Mouse (Mus musculus): ENCODE data around the gene Kif26b. TPM values are rescaled to one million over a fixed set of nuclear protein-coding genes. Genes with fewer than 3 reads are reported as not detected.
A peak's percentile ranks its signal among the peaks of the same experiment; 100 is the strongest.

Gene Kif26b
- polyA plus RNA-seq, 1 experiment from 2014 or later, result 2.9 TPM

DNA sequence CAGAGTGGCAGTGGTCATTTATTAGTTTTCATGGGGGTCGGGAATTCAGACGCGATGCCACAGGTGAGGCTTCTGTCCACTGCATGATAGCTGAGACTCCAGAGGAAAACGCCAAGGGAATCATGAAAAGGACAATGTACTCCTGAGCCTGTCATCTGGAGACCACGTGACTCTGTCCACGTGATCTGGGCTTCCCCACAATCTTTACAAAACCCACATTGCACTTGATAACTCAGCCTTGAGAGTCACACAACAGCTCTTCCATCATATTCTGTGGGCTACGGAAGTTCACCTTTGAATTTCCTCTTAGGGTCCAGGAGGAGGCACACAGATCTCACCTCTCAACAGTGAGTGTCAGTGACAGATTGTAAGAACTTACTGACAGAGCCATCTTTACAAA lies 290.1 kb downstream of the Kif26b start:
- no peak for ATAC-seq
- no peak overlapping the region for H3K9ac ChIP-seq
- H3K36me3 ChIP-seq (ENCODE audit: poor library complexity, severe bottlenecking), result no peaks in the 10 kb centered on the region
- H3K4me1 ChIP-seq, result peaks cover 32% of the 10 kb centered on the region
- H3K4me3 ChIP-seq, result no peak overlapping the region
- WGBS, result 93% methylated on average over 7 of the region's 7 CpGs
- no peak overlapping the region for H3K4me2 ChIP-seq
- H3K9me3 ChIP-seq (replicated peaks), result no peaks in the 10 kb centered on the region
- no peak overlapping the region for H3K27ac ChIP-seq
- H3K27me3 ChIP-seq, result no peaks in the 10 kb centered on the region

DNA sequence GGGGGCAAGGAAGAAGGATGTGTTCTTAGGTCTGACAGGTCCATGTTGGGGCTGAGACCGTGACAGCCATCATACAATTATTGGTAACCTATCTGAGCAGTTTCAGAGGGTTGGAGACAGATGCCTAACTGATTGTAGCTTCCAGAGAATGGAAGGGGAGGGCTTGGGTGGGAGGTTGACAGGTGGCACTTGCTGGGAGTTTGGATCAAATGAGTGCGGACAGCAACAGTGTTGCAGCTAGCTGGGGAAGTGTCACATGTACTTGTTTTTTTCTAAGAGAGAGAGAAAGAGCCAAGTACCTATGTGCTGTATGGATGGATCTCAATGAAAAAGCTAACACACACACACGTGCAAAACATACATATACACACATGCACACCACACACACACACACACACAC lies 291.2 kb downstream of the Kif26b start:
- Histone ChIP-seq H3K27me3 (no peaks in the 10 kb centered on the region), H3K9ac (no peak overlapping the region), H3K4me3 (no peak overlapping the region), H3K36me3 (ENCODE audit: poor library complexity, severe bottlenecking) (no peaks in the 10 kb centered on the region), H3K27ac (no peak overlapping the region), H3K4me1 (peaks cover 32% of the 10 kb centered on the region), H3K9me3 (replicated peaks) (no peaks in the 10 kb centered on the region), H3K4me2 (no peak overlapping the region)
- WGBS, result 75% methylated on average over 3 of the region's 3 CpGs
- no peak for ATAC-seq

GRCm38 (mm10) chr1:178820556-178821435 lies 291.9 kb downstream of the Kif26b start:
- Histone ChIP-seq H3K27me3 (no peaks in the 10 kb centered on the region), H3K4me3 (no peak overlapping the region), H3K27ac (peak overlapping the region; percentile 74), H3K9ac (no peak overlapping the region), H3K9me3 (replicated peaks) (no peaks in the 10 kb centered on the region), H3K4me1 (peaks cover 38% of the 10 kb centered on the region), H3K36me3 (ENCODE audit: poor library complexity, severe bottlenecking) (no peaks in the 10 kb centered on the region), H3K4me2 (peak overlapping the region; percentile 29)
- 31% methylated on average over 14 of the region's 14 CpGs for WGBS
- peak; percentile 93 for ATAC-seq

DNA sequence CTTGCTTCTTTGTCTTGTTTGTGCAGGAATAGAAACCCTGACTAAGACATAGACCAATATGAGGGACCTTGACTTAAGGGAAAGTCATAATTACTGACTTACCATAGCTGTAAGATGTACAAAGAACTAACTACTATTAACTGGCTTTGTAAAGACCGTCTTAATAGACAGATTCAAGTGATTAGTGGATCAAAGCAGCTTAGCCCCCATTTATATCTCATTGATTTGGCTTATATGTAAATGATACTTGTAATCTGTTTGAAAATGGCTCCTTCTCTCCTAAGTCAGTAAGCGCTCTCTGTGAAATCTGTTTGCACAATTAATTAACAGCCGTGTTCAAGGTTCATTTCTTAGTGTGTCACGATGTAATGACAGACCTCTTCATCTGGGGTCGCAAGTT lies 295.9 kb downstream of the Kif26b start:
- H3K27me3 ChIP-seq, result no peaks in the 10 kb centered on the region
- H3K9ac ChIP-seq, result no peak overlapping the region
- H3K36me3 ChIP-seq (ENCODE audit: poor library complexity, severe bottlenecking), result no peaks in the 10 kb centered on the region
- no peak overlapping the region for H3K27ac ChIP-seq
- 37% methylated on average over 5 of the region's 5 CpGs for WGBS
- peaks cover 44% of the 10 kb centered on the region for H3K4me1 ChIP-seq
- H3K4me2 ChIP-seq, result no peak overlapping the region
- no peaks in the 10 kb centered on the region for H3K9me3 ChIP-seq (replicated peaks)
- ATAC-seq, result no peak
- H3K4me3 ChIP-seq, result no peak overlapping the region

DNA sequence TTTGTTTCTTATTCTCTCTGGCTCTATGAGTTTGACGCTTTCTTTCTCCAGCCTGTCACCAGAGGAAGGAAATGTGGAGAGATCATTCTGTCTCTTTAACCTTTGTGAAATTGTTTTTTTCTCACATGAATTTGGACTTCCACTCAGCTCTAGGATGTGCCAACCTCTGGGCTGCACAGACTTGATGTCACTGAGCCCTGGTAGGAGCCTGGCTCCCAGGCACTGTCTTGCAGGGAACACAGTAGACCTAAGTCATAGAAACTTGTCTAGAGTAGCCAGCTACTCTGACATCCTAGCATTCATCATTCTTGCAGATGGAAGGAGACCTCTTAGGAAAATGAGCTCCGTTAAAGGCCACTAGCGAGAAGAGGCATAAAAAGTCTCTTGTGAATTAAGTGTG lies 298.3 kb downstream of the Kif26b start:
- 88% methylated on average over 3 of the region's 3 CpGs for WGBS
- peaks cover 22% of the 10 kb centered on the region for H3K4me1 ChIP-seq
- no peaks in the 10 kb centered on the region for H3K27me3 ChIP-seq
- no peaks in the 10 kb centered on the region for H3K9me3 ChIP-seq (replicated peaks)
- H3K4me3 ChIP-seq, result no peak overlapping the region
- no peak overlapping the region for H3K4me2 ChIP-seq
- H3K27ac ChIP-seq, result no peak overlapping the region
- no peak overlapping the region for H3K9ac ChIP-seq
- H3K36me3 ChIP-seq (ENCODE audit: poor library complexity, severe bottlenecking), result no peaks in the 10 kb centered on the region
- ATAC-seq, result no peak

GRCm38 (mm10) chr1:178829456-178829855 lies 300.5 kb downstream of the Kif26b start:
- H3K9ac ChIP-seq, result no peak overlapping the region
- no peaks in the 10 kb centered on the region for H3K9me3 ChIP-seq (replicated peaks)
- no peak overlapping the region for H3K4me2 ChIP-seq
- 0 out of 2 replicates have a peak, but pooled peaks have one; percentile 48 for ATAC-seq
- H3K36me3 ChIP-seq (ENCODE audit: poor library complexity, severe bottlenecking), result no peaks in the 10 kb centered on the region
- no peak overlapping the region for H3K27ac ChIP-seq
- H3K4me3 ChIP-seq, result no peak overlapping the region
- 65% methylated on average over 4 of the region's 4 CpGs for WGBS
- peaks cover 25% of the 10 kb centered on the region for H3K4me1 ChIP-seq
- H3K27me3 ChIP-seq, result no peaks in the 10 kb centered on the region

DNA sequence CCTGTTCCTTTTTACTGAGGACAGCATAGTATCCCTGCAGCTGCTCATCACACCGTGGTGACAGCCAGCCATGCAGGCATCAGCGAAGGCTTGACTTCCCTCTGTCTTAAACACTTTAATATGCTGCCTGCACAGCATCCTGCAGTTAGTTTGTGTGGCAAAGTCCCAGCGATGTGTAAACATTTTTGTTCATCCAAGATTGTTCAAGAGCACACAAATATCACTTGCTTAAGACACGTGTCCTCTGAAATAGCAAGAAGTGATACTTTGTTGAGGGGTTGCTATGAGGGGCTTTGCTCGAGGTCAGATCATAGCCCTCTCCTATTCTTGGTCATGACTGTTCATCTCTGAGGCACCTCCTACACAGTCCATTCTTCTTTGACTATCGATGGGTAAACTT lies 303.6 kb downstream of the Kif26b start:
- no peaks in the 10 kb centered on the region for H3K27me3 ChIP-seq
- no peak overlapping the region for H3K27ac ChIP-seq
- ATAC-seq, result no peak
- H3K4me2 ChIP-seq, result no peak overlapping the region
- no peak overlapping the region for H3K9ac ChIP-seq
- no peaks in the 10 kb centered on the region for H3K9me3 ChIP-seq (replicated peaks)
- H3K4me1 ChIP-seq, result peaks cover 15% of the 10 kb centered on the region
- 78% methylated on average over 6 of the region's 6 CpGs for WGBS
- H3K36me3 ChIP-seq (ENCODE audit: poor library complexity, severe bottlenecking), result no peaks in the 10 kb centered on the region
- H3K4me3 ChIP-seq, result no peak overlapping the region

GRCm38 (mm10) chr1:178835805-178836204 lies 306.9 kb downstream of the Kif26b start:
- Histone ChIP-seq H3K36me3 (ENCODE audit: poor library complexity, severe bottlenecking) (no peaks in the 10 kb centered on the region), H3K4me2 (no peak overlapping the region), H3K4me1 (peaks cover 15% of the 10 kb centered on the region), H3K27ac (no peak overlapping the region), H3K9ac (no peak overlapping the region), H3K9me3 (replicated peaks) (no peaks in the 10 kb centered on the region), H3K27me3 (no peaks in the 10 kb centered on the region), H3K4me3 (no peak overlapping the region)
- no peak for ATAC-seq
- 85% methylated on average over 9 of the region's 9 CpGs for WGBS

DNA sequence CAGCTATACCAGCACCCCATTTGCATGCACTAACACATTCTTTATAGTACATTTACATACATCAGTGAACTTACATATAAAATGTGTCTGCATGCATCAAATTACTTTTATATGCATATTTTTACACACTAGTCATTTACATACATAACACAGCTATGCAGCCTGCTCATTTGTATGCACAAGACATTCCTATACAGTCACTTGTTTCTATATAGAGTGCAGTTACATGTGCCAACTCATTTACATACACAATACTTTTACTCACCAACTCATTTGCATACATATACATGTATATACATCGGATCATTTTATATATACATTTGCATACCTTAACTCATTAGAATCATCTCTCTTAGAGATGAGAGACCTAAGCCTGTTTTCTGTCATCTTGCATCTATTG lies 308.1 kb downstream of the Kif26b start:
- H3K36me3 ChIP-seq (ENCODE audit: poor library complexity, severe bottlenecking), result no peaks in the 10 kb centered on the region
- no peak overlapping the region for H3K27ac ChIP-seq
- ATAC-seq, result no peak
- H3K9ac ChIP-seq, result no peak overlapping the region
- H3K4me2 ChIP-seq, result no peak overlapping the region
- WGBS, result 40% methylated on average over 1 of the region's 1 CpGs
- no peaks in the 10 kb centered on the region for H3K27me3 ChIP-seq
- peaks cover 15% of the 10 kb centered on the region for H3K4me1 ChIP-seq
- no peaks in the 10 kb centered on the region for H3K9me3 ChIP-seq (replicated peaks)
- H3K4me3 ChIP-seq, result no peak overlapping the region

- H3K9ac ChIP-seq, result no peak overlapping the region
- no peak overlapping the region for H3K4me2 ChIP-seq
- ATAC-seq, result no peak
- H3K27ac ChIP-seq, result no peak overlapping the region; the same call in 1 of the 2 replicates
- 60% methylated on average over 10 of the region's 10 CpGs for WGBS
- H3K4me3 ChIP-seq, result no peak overlapping the region
- no peaks in the 10 kb centered on the region for H3K9me3 ChIP-seq (replicated peaks)
- peaks cover 12% of the 10 kb centered on the region for H3K4me1 ChIP-seq
- no peaks in the 10 kb centered on the region for H3K36me3 ChIP-seq (ENCODE audit: poor library complexity, severe bottlenecking)
- H3K27me3 ChIP-seq, result no peaks in the 10 kb centered on the region
Measured at GRCm38 (mm10) chr1:178838696-178839320, 309.9 kb downstream of the Kif26b start.

DNA sequence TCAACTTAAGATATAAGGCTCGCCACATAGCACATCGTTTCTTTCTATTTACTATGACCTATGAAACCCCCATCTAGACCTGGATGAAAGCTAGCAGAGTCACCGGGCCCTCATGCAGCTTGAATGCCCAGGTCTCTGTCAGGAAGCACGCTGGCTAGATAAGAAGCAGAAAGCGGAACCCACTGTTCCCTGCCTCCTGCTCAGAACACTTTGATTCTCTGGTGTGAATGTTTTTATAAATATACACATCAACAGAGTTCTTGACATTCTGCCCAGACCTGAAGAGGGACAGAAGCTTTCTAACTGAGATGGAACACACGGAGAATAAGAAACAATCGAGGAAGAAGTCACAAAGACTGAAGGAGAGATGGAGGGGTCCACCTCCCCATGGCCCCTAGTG lies 311.4 kb downstream of the Kif26b start:
- Histone ChIP-seq H3K27ac (no peak overlapping the region), H3K4me3 (no peak overlapping the region), H3K4me2 (no peak overlapping the region), H3K9ac (no peak overlapping the region), H3K9me3 (replicated peaks) (no peaks in the 10 kb centered on the region), H3K27me3 (no peaks in the 10 kb centered on the region), H3K36me3 (ENCODE audit: poor library complexity, severe bottlenecking) (no peaks in the 10 kb centered on the region), H3K4me1 (peaks cover 12% of the 10 kb centered on the region)
- WGBS, result 91% methylated on average over 7 of the region's 7 CpGs
- ATAC-seq, result no peak

DNA sequence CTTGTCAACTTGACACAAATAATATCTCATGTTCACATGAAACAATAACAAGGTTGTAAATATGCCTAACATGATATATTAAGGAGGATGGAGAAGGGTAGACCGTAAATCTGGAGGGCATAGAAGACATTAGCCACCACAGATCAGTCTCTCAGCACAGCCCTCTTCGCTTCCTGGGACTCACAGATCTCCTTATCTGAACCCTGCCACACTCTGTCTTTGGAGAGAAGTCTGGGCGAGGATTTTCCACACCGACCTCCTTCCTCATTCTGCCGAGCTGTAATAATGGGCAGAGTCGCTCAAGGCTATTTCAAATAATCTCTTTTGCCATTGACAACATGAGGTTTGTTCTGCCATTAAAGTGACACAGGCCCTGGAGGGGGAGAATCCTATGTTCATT lies 315.9 kb downstream of the Kif26b start:
- Histone ChIP-seq H3K4me1 (0 out of 2 replicates have a peak, but pooled peaks cover 4% of the 10 kb centered on the region), H3K9ac (no peak overlapping the region), H3K36me3 (ENCODE audit: poor library complexity, severe bottlenecking) (no peaks in the 10 kb centered on the region), H3K27me3 (no peaks in the 10 kb centered on the region), H3K4me2 (no peak overlapping the region), H3K27ac (no peak overlapping the region), H3K9me3 (replicated peaks) (no peaks in the 10 kb centered on the region), H3K4me3 (no peak overlapping the region)
- no peak for ATAC-seq
- WGBS, result 91% methylated on average over 6 of the region's 6 CpGs
